Mouse (Mus musculus): ENCODE measurements around the gene Akna. TPM values are rescaled to one million over a fixed set of nuclear protein-coding genes. Genes with fewer than 3 reads are reported as not detected.

Akna gene
- total and polyA plus RNA-seq, 3 experiments = 6.5 to 37.5 (median 28.0) TPM

DNA sequence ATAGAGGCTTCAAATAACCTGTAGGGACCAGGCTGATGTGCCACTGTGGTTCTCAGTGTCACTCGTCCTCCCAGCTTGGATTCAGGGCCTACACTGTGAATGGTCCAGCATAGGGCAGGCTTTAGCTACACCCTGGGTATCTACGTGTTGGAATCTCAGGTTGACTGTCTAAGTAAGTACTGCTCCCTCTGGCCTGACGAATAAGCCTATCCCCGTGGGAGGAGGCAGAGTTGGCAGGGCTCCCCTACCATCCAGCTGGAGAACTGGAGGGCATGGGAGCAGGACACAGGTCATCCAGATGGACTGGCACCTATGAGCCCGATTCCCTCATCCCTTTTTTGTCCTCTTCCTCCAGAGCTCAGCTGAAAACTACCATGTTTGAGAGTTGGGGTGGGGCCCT lies 34.8 kb upstream of the Akna start:
- DNase-seq (ENCODE audit: extremely low read depth) = no peak
- Histone ChIP-seq H3K4me1 (ENCODE audit: control insufficient read depth in 1 of 2, insufficient read depth in 2 of 2) (peaks cover 0 to 10% of the 10 kb centered on the region in 2 experiments; a peak in 3 of 4 replicates), H3K9me3 (replicated peaks; ENCODE audit: low read length) (peaks cover 3% of the 10 kb centered on the region), H3K4me3 (replicated peaks in 1 of 3; ENCODE audit: low read depth in 2 of 3, low read length in 2 of 3, poor library complexity in 1 of 3) (no peak overlapping the region), H3K4me2 (ENCODE audit: insufficient read depth, low read depth, poor library complexity, severe bottlenecking) (no peak overlapping the region), H3K9ac (ENCODE audit: insufficient read depth, low read depth) (no peak overlapping the region), H3K27me3 (replicated peaks) (no peaks in the 10 kb centered on the region), H3K27ac (ENCODE audit: insufficient read depth, low read depth) (no peak overlapping the region), H3K36me3 (replicated peaks in 1 of 2; ENCODE audit: control insufficient read depth in 1 of 2, insufficient read depth in 1 of 2, low read length in 1 of 2) (peaks cover 0 to 36% of the 10 kb centered on the region in 2 experiments), H3K79me2 (replicated peaks; ENCODE audit: control insufficient read depth, extremely low read depth, insufficient read depth, poor library complexity, severe bottlenecking) (no peaks in the 10 kb centered on the region)
- TF ChIP-seq IRF4 (IDR thresholded peaks at IDR 0.05; ENCODE audit: low read depth, low read length) (no peak), ETS1 (conservative IDR thresholded peaks at IDR 0.05; ENCODE audit: low read depth, low read length) (no peak), JUND (conservative IDR thresholded peaks at IDR 0.05; ENCODE audit: low read depth, low read length) (no peak), SIN3A (IDR thresholded peaks at IDR 0.05; ENCODE audit: low read length) (no peak), TBP (conservative IDR thresholded peaks at IDR 0.05; ENCODE audit: low read depth, low read length) (no peak), ELF1 (IDR thresholded peaks at IDR 0.05; ENCODE audit: low read depth, low read length) (no peak), NRF1 (IDR thresholded peaks at IDR 0.05; ENCODE audit: low read depth, low read length) (no peak)
- in situ Hi-C loops (cut with MboI; ENCODE audit: low pct_ligation_motif_present, low pct_unique_long_range_greater_than_20kb, low sequenced_read_pairs) = no loop called here
- dilution Hi-C loops (cut with MboI; ENCODE audit: extremely low pct_ligation_motif_present, extremely low pct_unique_long_range_greater_than_20kb, low sequenced_read_pairs) = no loop called here

DNA sequence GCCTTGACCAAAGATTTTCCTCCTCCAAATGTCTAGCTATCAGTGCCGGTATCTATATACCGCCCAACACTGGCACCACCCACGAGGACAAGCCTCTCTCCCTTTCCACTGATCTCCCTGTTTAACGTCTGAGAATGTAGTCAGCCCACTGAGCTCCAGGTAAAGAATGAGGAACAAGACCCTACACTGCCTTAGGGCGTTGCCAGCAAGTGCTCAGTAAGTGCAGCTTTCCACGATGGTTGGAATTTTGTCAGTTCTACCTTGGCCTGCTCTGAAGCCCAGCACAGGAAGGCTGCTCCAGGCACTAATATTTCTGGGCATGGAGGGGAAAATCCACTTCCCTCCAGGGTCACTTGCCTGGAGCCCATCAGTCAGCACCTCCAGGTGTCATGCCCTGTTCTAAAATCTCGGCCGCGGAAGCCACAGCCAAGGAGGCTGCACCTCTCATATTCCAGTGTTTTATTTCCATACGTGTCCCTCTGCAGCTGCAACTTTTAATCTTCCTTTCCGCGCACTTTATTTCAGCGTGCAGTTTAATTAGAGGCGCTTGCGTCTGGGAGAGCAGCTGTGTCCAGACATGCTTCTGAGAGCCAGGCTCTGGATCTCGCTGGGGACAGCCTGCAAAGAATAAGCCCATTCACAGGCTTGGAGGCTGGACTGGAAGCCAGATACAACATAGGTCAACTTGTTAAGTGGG lies 34.1 kb upstream of the Akna start:
- Histone ChIP-seq H3K4me2 (ENCODE audit: insufficient read depth, low read depth, poor library complexity, severe bottlenecking) (no peak overlapping the region), H3K79me2 (replicated peaks; ENCODE audit: control insufficient read depth, extremely low read depth, insufficient read depth, poor library complexity, severe bottlenecking) (no peaks in the 10 kb centered on the region), H3K36me3 (replicated peaks in 1 of 2; ENCODE audit: control insufficient read depth in 1 of 2, insufficient read depth in 1 of 2, low read length in 1 of 2) (peaks cover 0 to 40% of the 10 kb centered on the region in 2 experiments), H3K9ac (ENCODE audit: insufficient read depth, low read depth) (no peak overlapping the region), H3K27me3 (replicated peaks) (no peaks in the 10 kb centered on the region), H3K4me1 (ENCODE audit: control insufficient read depth in 1 of 2, insufficient read depth in 2 of 2) (peaks cover 0 to 7% of the 10 kb centered on the region in 2 experiments; a peak in 3 of 4 replicates), H3K4me3 (replicated peaks in 1 of 3; ENCODE audit: low read depth in 2 of 3, low read length in 2 of 3, poor library complexity in 1 of 3) (no peak overlapping the region), H3K9me3 (replicated peaks; ENCODE audit: low read length) (peaks cover 3% of the 10 kb centered on the region), H3K27ac (ENCODE audit: insufficient read depth, low read depth) (no peak overlapping the region)
- TF ChIP-seq ZNF384 (IDR thresholded peaks at IDR 0.05; ENCODE audit: low read depth, low read length) (no peak), ZC3H11A (IDR thresholded peaks at IDR 0.05; ENCODE audit: low read depth, low read length) (no peak), BHLHE40 (IDR thresholded peaks at IDR 0.05; ENCODE audit: low read depth, low read length) (no peak), CTCF (conservative IDR thresholded peaks at IDR 0.05 in 1 of 2, IDR thresholded peaks at IDR 0.05 in 1 of 2; ENCODE audit: low read depth in 2 of 2, low read length in 2 of 2) (no peak), UBTF (IDR thresholded peaks at IDR 0.05; ENCODE audit: low read depth, low read length) (no peak), MEF2A (IDR thresholded peaks at IDR 0.05; ENCODE audit: borderline replicate concordance, low read depth, low read length) (no peak), ETS1 (conservative IDR thresholded peaks at IDR 0.05; ENCODE audit: low read depth, low read length) (no peak), MYC (IDR thresholded peaks at IDR 0.05; ENCODE audit: low read depth, low read length) (no peak), EP300 (IDR thresholded peaks at IDR 0.05; ENCODE audit: low read length) (no peak), GABPA (IDR thresholded peaks at IDR 0.05; ENCODE audit: insufficient replicate concordance, low read depth, low read length) (no peak), USF2 (conservative IDR thresholded peaks at IDR 0.05; ENCODE audit: low read depth, low read length) (no peak), TBP (conservative IDR thresholded peaks at IDR 0.05; ENCODE audit: low read depth, low read length) (no peak)
- no peak for DNase-seq (ENCODE audit: extremely low read depth)
- in situ Hi-C loops (cut with MboI; ENCODE audit: low pct_ligation_motif_present, low pct_unique_long_range_greater_than_20kb, low sequenced_read_pairs) = no loop called here
- dilution Hi-C loops (cut with MboI; ENCODE audit: extremely low pct_ligation_motif_present, extremely low pct_unique_long_range_greater_than_20kb, low sequenced_read_pairs) = no loop called here

Measured in CH12.LX (cell line).